Mouse (Mus musculus) adrenal gland (tissue): Measurements from ENCODE around the gene Sema3e.

Experiments used
- intact Hi-C: fragments of 180-260 bp; cut with DNase I; formaldehyde crosslinking; loops from one replicate; pipeline ENCODE4 v1.15.1; 2025
- long read RNA-seq, 2 experiments: library from polyadenylated mRNA; unstranded; transcript quantifications; one replicate each; pipeline ENCODE4 v2.0.0; 2020; ENCODE audit warnings: borderline replicate concordance in 1 of 2; ENCODE audit not compliant: insufficient replicate concordance in 1 of 2

Sema3e gene
- long read RNA-seq, experiment 1, result 0 reads
- long read RNA-seq, experiment 2, result 0 reads

GRCm38 (mm10) chr5:14025205-14026124 is at the start of gene Sema3e:
TSS of gene Sema3e (plus strand) at chr5:14025276.
- intact Hi-C loops, result no loop called here

GRCm38 (mm10) chr5:13977576-13977975 is 47.5 kb upstream of the Sema3e start:
- intact Hi-C loops, result no loop called here

GRCm38 (mm10) chr5:13979156-13979555 is 45.9 kb upstream of the Sema3e start:
- intact Hi-C loops, result no loop called here

GRCm38 (mm10) chr5:13982417-13983054 is 42.5 kb upstream of the Sema3e start:
- intact Hi-C loops, result no loop called here

- intact Hi-C loops, result no loop called here
Observed at GRCm38 (mm10) chr5:13983608-13984007, 41.5 kb upstream of the Sema3e start.

- intact Hi-C loops, result no loop called here
Observed at GRCm38 (mm10) chr5:13985669-13986068, 39.4 kb upstream of the Sema3e start.

GRCm38 (mm10) chr5:13987123-13987522 is 38.0 kb upstream of the Sema3e start:
- intact Hi-C loops, result no loop called here

GRCm38 (mm10) chr5:13988023-13988422 is 37.1 kb upstream of the Sema3e start:
- intact Hi-C loops, result no loop called here

- intact Hi-C loops, result no loop called here
Observed at GRCm38 (mm10) chr5:13992734-13993396, 32.2 kb upstream of the Sema3e start.

- intact Hi-C loops, result no loop called here
Observed at GRCm38 (mm10) chr5:14028341-14028740, 3.3 kb downstream of the Sema3e start.

- intact Hi-C loops, result no loop called here
Observed at GRCm38 (mm10) chr5:14030796-14031195, 5.7 kb downstream of the Sema3e start.

GRCm38 (mm10) chr5:14032056-14032455 is 7.0 kb downstream of the Sema3e start:
- intact Hi-C loops, result no loop called here

GRCm38 (mm10) chr5:14033302-14033701 is 8.2 kb downstream of the Sema3e start:
- intact Hi-C loops, result no loop called here

- intact Hi-C loops, result no loop called here
Observed at GRCm38 (mm10) chr5:14038813-14039496, 13.9 kb downstream of the Sema3e start.

- intact Hi-C loops, result no loop called here
Observed at GRCm38 (mm10) chr5:14040208-14040607, 15.1 kb downstream of the Sema3e start.

- intact Hi-C loops, result no loop called here
Observed at GRCm38 (mm10) chr5:14043116-14043515, 18.0 kb downstream of the Sema3e start.

GRCm38 (mm10) chr5:14043983-14044382 is 18.9 kb downstream of the Sema3e start:
- intact Hi-C loops, result no loop called here

GRCm38 (mm10) chr5:14048660-14049059 is 23.6 kb downstream of the Sema3e start:
- intact Hi-C loops, result no loop called here

GRCm38 (mm10) chr5:14054472-14054871 is 29.4 kb downstream of the Sema3e start:
- intact Hi-C loops, result no loop called here

GRCm38 (mm10) chr5:14059895-14060553 is 34.9 kb downstream of the Sema3e start:
- intact Hi-C loops, result no loop called here
